Mouse (Mus musculus): Measurements from ENCODE around the gene Tsfm. TPM values are rescaled to one million over a fixed set of nuclear protein-coding genes. Genes with fewer than 3 reads are reported as not detected.

Gene Tsfm
- polyA plus RNA-seq, 1 experiment from 2014 or later, result 96.4 TPM

GRCm38 (mm10) chr10:126979636-126980151, 50.9 kb downstream of the Tsfm start:
- Histone ChIP-seq H3K36me3 (no peaks in the 10 kb centered on the region), H3K4me1 (peaks cover 65% of the 10 kb centered on the region), H3K9me3 (replicated peaks) (no peaks in the 10 kb centered on the region), H3K27ac (peak overlapping the region; percentile 100), H3K27me3 (no peaks in the 10 kb centered on the region), H3K9ac (peak overlapping the region; percentile 94), H3K4me3 (replicated peaks) (peak overlapping the region; percentile 90), H3K4me2 (peak overlapping the region; percentile 90)
- WGBS, result under 1% methylated on average over 57 of the region's 57 CpGs
- no peak for ATAC-seq (replicated peaks; ENCODE audit: low FRiP score)

- peak overlapping the region; percentile 90 for H3K4me2 ChIP-seq
- under 1% methylated on average over 40 of the region's 62 CpGs for WGBS
- H3K9ac ChIP-seq, result peak overlapping the region; percentile 94
- H3K36me3 ChIP-seq, result no peaks in the 10 kb centered on the region
- peak overlapping the region; percentile 100 for H3K27ac ChIP-seq
- peaks cover 60% of the 10 kb centered on the region for H3K4me1 ChIP-seq
- H3K4me3 ChIP-seq (replicated peaks), result peak overlapping the region; percentile 90
- no peaks in the 10 kb centered on the region for H3K9me3 ChIP-seq (replicated peaks)
- peak; percentile 16 for ATAC-seq (replicated peaks; ENCODE audit: low FRiP score)
- H3K27me3 ChIP-seq, result no peaks in the 10 kb centered on the region
Observed at GRCm38 (mm10) chr10:126979121-126979635, 51.5 kb downstream of the Tsfm start.

- H3K4me2 ChIP-seq, result peak within 1 kb of the TSS; percentile 90
- peak; percentile 92 for ATAC-seq (replicated peaks; ENCODE audit: low FRiP score)
- H3K27ac ChIP-seq, result peak within 1 kb of the TSS; percentile 100
- no peaks in the 10 kb centered on the region for H3K36me3 ChIP-seq
- H3K4me1 ChIP-seq, result peaks cover 54% of the 10 kb centered on the region
- peak within 1 kb of the TSS; percentile 94 for H3K9ac ChIP-seq
- H3K4me3 ChIP-seq (replicated peaks), result peak within 1 kb of the TSS; percentile 90
- no peaks in the 10 kb centered on the region for H3K27me3 ChIP-seq
- WGBS, result under 1% methylated on average over 56 of the region's 56 CpGs
- H3K9me3 ChIP-seq (replicated peaks), result no peaks in the 10 kb centered on the region
Observed at GRCm38 (mm10) chr10:126978277-126978994, 52.2 kb downstream of the Tsfm start, which contains the start of gene Ctdsp2. Ctdsp2 (plus strand) TSS chr10:126978717.

GRCm38 (mm10) chr10:126977076-126977475, 53.6 kb downstream of the Tsfm start:
- peaks cover 54% of the 10 kb centered on the region for H3K4me1 ChIP-seq
- WGBS, result 31% methylated on average over 4 of the region's 4 CpGs
- no peak overlapping the region for H3K27ac ChIP-seq
- no peak for ATAC-seq (replicated peaks; ENCODE audit: low FRiP score)
- H3K4me3 ChIP-seq (replicated peaks), result no peak overlapping the region
- no peaks in the 10 kb centered on the region for H3K27me3 ChIP-seq
- H3K9ac ChIP-seq, result no peak overlapping the region
- no peak overlapping the region for H3K4me2 ChIP-seq
- no peaks in the 10 kb centered on the region for H3K36me3 ChIP-seq
- H3K9me3 ChIP-seq (replicated peaks), result no peaks in the 10 kb centered on the region

DNA sequence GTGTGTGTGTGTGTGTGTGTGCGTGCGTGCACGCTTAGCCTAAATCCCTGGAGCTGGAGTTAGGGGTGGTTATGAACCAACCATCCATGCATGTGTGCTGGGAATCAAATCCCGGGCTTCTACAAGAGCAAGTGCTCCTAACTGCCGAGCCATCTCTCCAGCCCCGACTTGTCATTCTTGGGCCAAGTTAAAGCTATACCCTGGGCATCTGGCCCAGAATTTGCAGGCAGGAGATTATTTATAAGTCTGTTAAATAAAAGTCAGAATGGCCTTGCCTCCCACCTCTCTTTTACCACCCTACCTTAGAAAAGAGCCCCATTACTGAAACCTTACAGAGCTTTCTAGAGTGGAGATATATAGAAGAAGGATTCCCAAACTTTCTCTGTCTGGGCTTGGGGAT, 54.9 kb downstream of the Tsfm start:
- H3K4me2 ChIP-seq, result no peak overlapping the region
- peaks cover 54% of the 10 kb centered on the region for H3K4me1 ChIP-seq
- no peak overlapping the region for H3K27ac ChIP-seq

GRCm38 (mm10) chr10:126972988-126973387, 57.7 kb downstream of the Tsfm start:
- ATAC-seq (replicated peaks; ENCODE audit: low FRiP score), result no peak
- Histone ChIP-seq H3K27ac (peak overlapping the region; percentile 93), H3K36me3 (no peaks in the 10 kb centered on the region), H3K9ac (no peak overlapping the region), H3K4me1 (peaks cover 57% of the 10 kb centered on the region), H3K4me2 (no peak overlapping the region), H3K4me3 (replicated peaks) (no peak overlapping the region), H3K27me3 (no peaks in the 10 kb centered on the region), H3K9me3 (replicated peaks) (no peaks in the 10 kb centered on the region)
- 29% methylated on average over 7 of the region's 7 CpGs for WGBS

More for the DNA sequence above, 54.9 kb downstream of the Tsfm start:
- Histone ChIP-seq H3K9me3 (replicated peaks) (no peaks in the 10 kb centered on the region), H3K9ac (no peak overlapping the region), H3K27me3 (no peaks in the 10 kb centered on the region), H3K36me3 (no peaks in the 10 kb centered on the region), H3K4me3 (replicated peaks) (no peak overlapping the region)
- WGBS, result 81% methylated on average over 6 of the region's 6 CpGs
- ATAC-seq (replicated peaks; ENCODE audit: low FRiP score), result no peak

GRCm38 (mm10) chr10:126972051-126972725, 58.5 kb downstream of the Tsfm start:
- peak overlapping the region; percentile 93 for H3K27ac ChIP-seq
- H3K27me3 ChIP-seq, result no peaks in the 10 kb centered on the region
- no peaks in the 10 kb centered on the region for H3K9me3 ChIP-seq (replicated peaks)
- peak; percentile 91 for ATAC-seq (replicated peaks; ENCODE audit: low FRiP score)
- peaks cover 51% of the 10 kb centered on the region for H3K4me1 ChIP-seq
- H3K4me3 ChIP-seq (replicated peaks), result no peak overlapping the region
- peak overlapping the region; percentile 49 for H3K4me2 ChIP-seq
- H3K9ac ChIP-seq, result 0 out of 2 replicates have a peak overlapping the region, but pooled peaks have one; percentile 23
- WGBS, result 10% methylated on average over 13 of the region's 13 CpGs
- no peaks in the 10 kb centered on the region for H3K36me3 ChIP-seq

DNA sequence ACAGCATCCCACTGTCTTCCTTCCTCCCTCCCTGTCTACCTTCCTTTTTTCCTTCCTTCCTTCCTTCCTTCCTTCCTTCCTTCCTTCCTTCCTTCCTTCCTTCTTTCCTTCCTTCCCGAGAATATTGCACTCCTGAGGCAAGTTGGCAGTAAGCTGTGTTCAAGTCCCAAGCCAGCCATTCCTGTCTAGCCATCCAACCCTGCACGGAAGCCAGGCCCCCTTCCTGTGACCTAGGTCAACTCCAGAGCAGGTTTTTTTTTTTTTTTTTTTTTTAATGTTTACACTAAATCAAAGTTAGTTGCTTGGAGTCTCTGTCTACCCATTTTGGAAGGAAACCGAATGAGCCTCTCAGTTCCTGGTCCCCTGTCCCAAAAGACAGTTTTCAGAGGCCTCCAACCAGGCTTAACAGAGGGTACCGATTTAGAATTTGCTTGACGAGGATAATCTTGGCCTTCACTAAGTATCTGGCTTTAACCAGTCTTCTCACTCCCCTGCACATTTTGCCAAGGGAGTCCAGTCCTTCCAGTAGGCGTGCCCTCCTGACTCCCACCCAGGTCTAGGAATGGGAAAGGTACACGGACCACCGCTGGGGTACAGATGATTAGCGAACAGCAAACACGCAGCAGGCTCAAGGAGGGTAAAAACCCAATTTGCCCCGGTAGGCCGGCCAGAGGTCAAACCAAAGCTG, 59.1 kb downstream of the Tsfm start:
- 0 out of 2 replicates have a peak overlapping the region, but pooled peaks have one; percentile 23 for H3K9ac ChIP-seq
- H3K4me2 ChIP-seq, result peak overlapping the region; percentile 49
- ATAC-seq (replicated peaks; ENCODE audit: low FRiP score), result peak; percentile 42; the same call in 1 of the 2 replicates
- no peak overlapping the region for H3K4me3 ChIP-seq (replicated peaks)
- H3K4me1 ChIP-seq, result peaks cover 44% of the 10 kb centered on the region
- WGBS, result 9% methylated on average over 12 of the region's 12 CpGs
- no peaks in the 10 kb centered on the region for H3K36me3 ChIP-seq
- H3K27ac ChIP-seq, result peak overlapping the region; percentile 93
- H3K27me3 ChIP-seq, result no peaks in the 10 kb centered on the region
- no peaks in the 10 kb centered on the region for H3K9me3 ChIP-seq (replicated peaks)

DNA sequence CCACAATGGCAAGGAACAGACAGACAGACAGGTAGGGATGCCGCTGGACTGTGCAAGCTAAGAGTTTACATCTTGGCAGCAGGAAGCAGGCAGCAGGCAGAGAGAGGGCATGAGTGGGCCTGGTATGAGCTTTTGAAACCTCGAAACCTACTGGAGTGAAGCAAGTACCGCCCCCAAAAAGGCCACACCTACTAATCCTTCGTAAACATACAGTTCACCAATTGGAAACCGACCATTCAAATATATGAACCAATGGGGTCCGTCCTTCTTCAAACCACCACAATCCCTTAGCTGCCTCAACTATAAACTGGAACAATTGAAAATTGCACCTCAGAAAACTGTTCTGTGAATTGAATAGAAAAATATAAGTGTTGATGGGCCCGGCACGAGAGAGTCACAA, 66.8 kb downstream of the Tsfm start:
- no peaks in the 10 kb centered on the region for H3K9me3 ChIP-seq (replicated peaks)
- no peak for ATAC-seq (replicated peaks; ENCODE audit: low FRiP score)
- H3K4me2 ChIP-seq, result no peak overlapping the region
- H3K27ac ChIP-seq, result peak overlapping the region; percentile 94
- H3K4me3 ChIP-seq (replicated peaks), result no peak overlapping the region
- H3K27me3 ChIP-seq, result no peaks in the 10 kb centered on the region
- peaks cover 41% of the 10 kb centered on the region for H3K4me1 ChIP-seq
- WGBS, result 90% methylated on average over 8 of the region's 8 CpGs
- no peak overlapping the region for H3K9ac ChIP-seq
- no peaks in the 10 kb centered on the region for H3K36me3 ChIP-seq

- Histone ChIP-seq H3K9ac (no peak overlapping the region), H3K27ac (peak overlapping the region; percentile 94), H3K27me3 (no peaks in the 10 kb centered on the region), H3K36me3 (no peaks in the 10 kb centered on the region), H3K4me3 (replicated peaks) (no peak overlapping the region), H3K4me2 (no peak overlapping the region), H3K4me1 (peaks cover 38% of the 10 kb centered on the region), H3K9me3 (replicated peaks) (no peaks in the 10 kb centered on the region)
- ATAC-seq (replicated peaks; ENCODE audit: low FRiP score), result no peak
- 11% methylated on average over 6 of the region's 6 CpGs for WGBS
Observed at GRCm38 (mm10) chr10:126962966-126963330, 67.7 kb downstream of the Tsfm start.

GRCm38 (mm10) chr10:126962271-126962965, 68.2 kb downstream of the Tsfm start:
- Histone ChIP-seq H3K4me1 (peaks cover 43% of the 10 kb centered on the region), H3K4me2 (peak overlapping the region; percentile 26), H3K27ac (peak overlapping the region; percentile 94), H3K9ac (no peak overlapping the region), H3K4me3 (replicated peaks) (peak overlapping the region; percentile 6), H3K9me3 (replicated peaks) (no peaks in the 10 kb centered on the region), H3K27me3 (no peaks in the 10 kb centered on the region), H3K36me3 (no peaks in the 10 kb centered on the region)
- 20% methylated on average over 15 of the region's 15 CpGs for WGBS
- peak; percentile 83 for ATAC-seq (replicated peaks; ENCODE audit: low FRiP score)
